Mouse (Mus musculus): ENCODE results near the gene Scfd2. TPM values are rescaled to one million over a fixed set of nuclear protein-coding genes. Genes with fewer than 3 reads are reported as not detected.

The Scfd2 gene
- polyA plus RNA-seq, 1 experiment from 2014 or later, result 19.7 TPM

DNA sequence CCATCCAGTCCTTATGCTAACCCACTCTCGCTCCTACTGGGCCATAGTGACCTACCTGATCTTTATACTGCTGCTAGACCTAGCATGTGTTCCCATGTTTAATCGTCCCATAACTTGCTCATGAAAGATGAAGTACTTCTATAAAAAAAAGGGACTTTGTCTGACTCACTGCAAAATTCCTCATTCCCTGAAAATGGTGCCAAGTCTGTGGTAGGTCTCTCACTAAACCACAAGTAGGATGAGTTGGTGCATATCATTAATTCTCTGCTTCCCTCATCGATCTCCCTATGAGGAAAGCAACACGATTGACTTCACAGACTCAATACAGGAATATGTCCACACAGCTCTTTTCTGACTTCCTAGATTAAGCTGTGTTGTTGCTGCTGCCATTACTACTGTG lies 46.9 kb downstream of the Scfd2 start:
- no peak overlapping the region for H3K9ac ChIP-seq
- peaks cover 4% of the 10 kb centered on the region; the same call in 1 of the 2 replicates for H3K4me1 ChIP-seq
- ATAC-seq (ENCODE audit: insufficient read depth, low FRiP score, low read depth), result no peak
- no peak overlapping the region for H3K4me3 ChIP-seq (replicated peaks)
- H3K27me3 ChIP-seq (replicated peaks), result no peaks in the 10 kb centered on the region
- no peaks in the 10 kb centered on the region for H3K36me3 ChIP-seq
- WGBS, result 83% methylated on average over 4 of the region's 4 CpGs
- H3K27ac ChIP-seq, result no peak overlapping the region
- H3K9me3 ChIP-seq, result no peaks in the 10 kb centered on the region
- H3K4me2 ChIP-seq, result no peak overlapping the region

DNA sequence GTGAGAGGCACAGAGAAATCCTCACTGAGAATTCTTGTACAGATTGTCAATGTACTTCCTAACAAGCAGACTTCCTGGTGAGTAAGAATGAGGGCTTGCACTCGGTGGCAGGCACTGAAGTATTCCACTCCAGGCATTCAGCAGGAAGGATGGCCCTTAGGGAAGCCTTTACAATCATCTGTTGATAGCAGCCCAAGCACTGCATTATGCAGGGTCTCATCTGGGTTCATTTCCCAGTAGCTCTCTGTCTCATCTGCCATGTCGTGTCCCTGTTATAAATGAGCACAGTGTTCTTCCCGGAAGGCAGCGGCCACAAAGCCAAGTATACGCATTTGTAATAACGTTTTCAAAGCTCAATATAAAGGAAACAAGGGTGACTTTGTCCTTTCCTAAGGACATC lies 48.9 kb downstream of the Scfd2 start:
- Histone ChIP-seq H3K4me3 (replicated peaks) (no peak overlapping the region), H3K9me3 (no peaks in the 10 kb centered on the region), H3K9ac (no peak overlapping the region), H3K27ac (no peak overlapping the region), H3K4me2 (no peak overlapping the region), H3K4me1 (peaks cover 4% of the 10 kb centered on the region; the same call in 1 of the 2 replicates), H3K36me3 (no peaks in the 10 kb centered on the region), H3K27me3 (replicated peaks) (no peaks in the 10 kb centered on the region)
- ATAC-seq (ENCODE audit: insufficient read depth, low FRiP score, low read depth), result no peak
- 70% methylated on average over 6 of the region's 6 CpGs for WGBS

DNA sequence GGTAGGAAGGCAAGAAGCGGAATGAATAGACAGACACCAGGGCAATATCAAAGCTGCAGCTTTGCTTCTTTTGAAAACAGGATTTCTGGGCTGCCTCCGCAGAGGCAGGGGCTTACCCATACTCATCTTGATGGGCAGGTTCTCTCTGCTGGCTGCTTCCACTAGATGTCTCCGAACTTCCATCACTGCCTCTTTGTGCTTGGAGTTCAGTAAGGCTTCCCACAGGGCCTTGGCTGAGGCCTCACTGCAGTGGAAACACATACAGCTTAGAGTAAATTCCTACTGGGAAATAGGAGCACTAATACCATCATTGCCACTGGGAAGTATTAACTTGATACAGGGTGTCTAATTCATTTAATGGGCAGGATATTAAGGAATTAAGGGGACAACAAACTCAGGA lies 49.5 kb downstream of the Scfd2 start:
- WGBS, result 71% methylated on average over 3 of the region's 3 CpGs
- no peaks in the 10 kb centered on the region for H3K36me3 ChIP-seq
- H3K9ac ChIP-seq, result no peak overlapping the region
- H3K27me3 ChIP-seq (replicated peaks), result no peaks in the 10 kb centered on the region
- no peak overlapping the region for H3K27ac ChIP-seq
- H3K4me2 ChIP-seq, result no peak overlapping the region
- H3K9me3 ChIP-seq, result no peaks in the 10 kb centered on the region
- no peak overlapping the region for H3K4me3 ChIP-seq (replicated peaks)
- no peak for ATAC-seq (ENCODE audit: insufficient read depth, low FRiP score, low read depth)
- peaks cover 4% of the 10 kb centered on the region; the same call in 1 of the 2 replicates for H3K4me1 ChIP-seq

DNA sequence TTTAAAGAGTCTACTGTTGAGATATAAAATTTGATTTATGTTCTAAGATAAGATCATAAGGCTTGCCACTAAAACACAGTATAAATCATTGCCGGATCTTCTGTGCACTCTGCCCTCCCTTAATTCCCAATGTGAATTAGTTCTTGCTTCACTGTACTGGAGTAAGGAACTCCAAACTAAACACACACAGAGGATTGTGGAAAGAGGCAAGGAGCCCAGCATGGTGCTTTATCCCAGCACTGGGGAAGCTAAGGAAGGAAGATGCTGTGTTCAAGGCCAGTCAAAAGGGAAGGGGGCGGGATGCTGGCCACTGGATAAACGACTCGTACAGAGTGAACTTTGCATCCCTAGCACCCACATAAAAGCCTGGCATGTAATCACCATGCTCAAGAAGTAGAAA lies 51.1 kb downstream of the Scfd2 start:
- no peak overlapping the region for H3K4me2 ChIP-seq
- no peak for ATAC-seq (ENCODE audit: insufficient read depth, low FRiP score, low read depth)
- H3K27me3 ChIP-seq (replicated peaks), result no peaks in the 10 kb centered on the region
- H3K9ac ChIP-seq, result no peak overlapping the region
- 58% methylated on average over 4 of the region's 4 CpGs for WGBS
- H3K4me1 ChIP-seq, result peaks cover 4% of the 10 kb centered on the region; the same call in 1 of the 2 replicates
- no peaks in the 10 kb centered on the region for H3K36me3 ChIP-seq
- H3K9me3 ChIP-seq, result no peaks in the 10 kb centered on the region
- H3K27ac ChIP-seq, result no peak overlapping the region
- no peak overlapping the region for H3K4me3 ChIP-seq (replicated peaks)

DNA sequence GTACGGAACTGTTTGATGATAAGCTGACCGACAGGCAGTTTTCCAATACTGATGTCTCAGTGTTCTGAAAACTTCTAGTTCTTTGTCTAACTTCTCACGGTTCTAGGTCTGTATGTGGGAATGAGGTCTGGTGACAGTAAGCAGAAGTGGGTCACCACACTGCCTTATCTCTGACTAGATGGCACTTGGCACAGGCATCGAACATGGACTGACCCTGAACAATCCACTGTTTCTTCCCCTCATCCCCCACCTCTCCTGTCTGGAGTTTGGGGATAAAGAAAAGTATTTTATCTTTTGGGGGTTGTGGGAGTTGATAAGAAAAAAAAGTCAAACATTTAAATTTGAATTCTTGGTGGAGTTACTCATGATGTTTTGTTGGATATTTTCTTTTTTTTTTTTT lies 51.6 kb downstream of the Scfd2 start:
- Histone ChIP-seq H3K4me1 (peaks cover 4% of the 10 kb centered on the region; the same call in 1 of the 2 replicates), H3K9ac (no peak overlapping the region), H3K27ac (no peak overlapping the region), H3K27me3 (replicated peaks) (no peaks in the 10 kb centered on the region), H3K36me3 (no peaks in the 10 kb centered on the region), H3K4me3 (replicated peaks) (no peak overlapping the region), H3K4me2 (no peak overlapping the region), H3K9me3 (no peaks in the 10 kb centered on the region)
- ATAC-seq (ENCODE audit: insufficient read depth, low FRiP score, low read depth), result no peak
- 44% methylated on average over 4 of the region's 4 CpGs for WGBS

DNA sequence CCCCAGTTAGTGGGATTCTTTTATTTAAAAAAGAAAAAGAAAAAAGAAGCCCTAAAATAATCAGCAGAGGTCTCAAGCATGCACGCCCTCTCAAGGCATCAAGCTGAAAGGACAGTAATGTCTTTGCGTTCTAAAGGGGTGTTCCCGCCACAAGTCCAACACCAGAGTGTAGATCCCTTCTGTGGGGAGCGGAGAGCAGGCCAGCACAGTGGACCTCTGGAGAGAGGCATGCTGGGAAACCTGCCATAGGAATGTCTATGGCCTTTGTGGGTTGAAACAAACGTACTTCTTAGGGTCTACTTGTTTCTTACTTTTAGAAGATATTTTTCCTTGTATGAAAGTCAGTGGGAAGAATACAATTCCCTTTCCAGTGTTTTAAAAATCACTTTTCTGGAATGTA lies 52.4 kb downstream of the Scfd2 start:
- Histone ChIP-seq H3K4me2 (no peak overlapping the region), H3K36me3 (no peaks in the 10 kb centered on the region), H3K9me3 (no peaks in the 10 kb centered on the region), H3K9ac (no peak overlapping the region), H3K4me1 (peaks cover 4% of the 10 kb centered on the region; the same call in 1 of the 2 replicates), H3K27ac (no peak overlapping the region), H3K4me3 (replicated peaks) (no peak overlapping the region), H3K27me3 (replicated peaks) (no peaks in the 10 kb centered on the region)
- no peak for ATAC-seq (ENCODE audit: insufficient read depth, low FRiP score, low read depth)
- WGBS, result 56% methylated on average over 5 of the region's 5 CpGs

DNA sequence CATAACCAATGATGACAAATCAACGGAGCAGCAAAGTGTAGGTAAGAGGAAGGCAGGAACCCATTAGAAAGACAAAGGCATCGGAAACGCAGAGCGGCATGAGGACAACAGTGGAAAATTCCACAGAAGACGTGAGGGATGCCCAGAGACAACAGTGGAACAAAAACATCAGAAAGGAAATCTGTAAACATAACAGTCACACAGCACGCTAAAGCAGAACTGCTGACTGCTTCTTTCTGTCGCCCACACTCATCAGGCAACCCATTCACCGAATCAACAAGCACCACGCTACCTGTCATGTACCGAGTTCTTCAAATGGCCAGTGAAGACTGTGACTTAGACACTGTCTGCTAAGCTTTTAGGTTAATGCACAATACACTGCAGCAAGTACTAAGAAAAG lies 55.0 kb downstream of the Scfd2 start:
- Histone ChIP-seq H3K4me3 (replicated peaks) (no peak overlapping the region), H3K27me3 (replicated peaks) (no peaks in the 10 kb centered on the region), H3K9me3 (no peaks in the 10 kb centered on the region), H3K27ac (no peak overlapping the region), H3K9ac (no peak overlapping the region), H3K4me2 (no peak overlapping the region), H3K4me1 (peaks cover 4% of the 10 kb centered on the region; the same call in 1 of the 2 replicates), H3K36me3 (no peaks in the 10 kb centered on the region)
- no peak for ATAC-seq (ENCODE audit: insufficient read depth, low FRiP score, low read depth)
- WGBS, result 84% methylated on average over 10 of the region's 10 CpGs

DNA sequence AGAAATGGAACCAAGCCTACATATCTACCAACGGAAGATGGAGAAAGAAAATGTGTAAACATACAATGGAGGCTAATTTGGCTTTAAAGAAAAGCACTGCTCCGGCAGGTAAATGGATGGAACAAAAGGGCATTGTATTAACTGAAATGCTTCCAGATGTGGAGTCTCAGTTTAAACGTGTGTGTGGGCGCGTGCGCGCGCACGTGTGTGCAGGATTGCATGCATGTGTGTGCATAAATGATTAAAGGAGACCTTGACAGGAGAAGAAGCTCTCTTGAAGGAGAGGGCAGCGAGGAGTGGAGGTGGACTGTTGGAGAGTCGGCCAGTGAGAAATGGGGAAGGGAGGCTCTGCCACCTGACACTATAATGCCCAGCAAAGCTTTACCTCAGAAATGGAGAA lies 58.4 kb downstream of the Scfd2 start:
- no peaks in the 10 kb centered on the region for H3K27me3 ChIP-seq (replicated peaks)
- ATAC-seq (ENCODE audit: insufficient read depth, low FRiP score, low read depth), result no peak
- H3K4me3 ChIP-seq (replicated peaks), result no peak overlapping the region
- no peak overlapping the region for H3K9ac ChIP-seq
- no peaks in the 10 kb centered on the region for H3K4me1 ChIP-seq
- H3K27ac ChIP-seq, result no peak overlapping the region
- no peak overlapping the region for H3K4me2 ChIP-seq
- H3K36me3 ChIP-seq, result no peaks in the 10 kb centered on the region
- 85% methylated on average over 11 of the region's 11 CpGs for WGBS
- no peaks in the 10 kb centered on the region for H3K9me3 ChIP-seq

DNA sequence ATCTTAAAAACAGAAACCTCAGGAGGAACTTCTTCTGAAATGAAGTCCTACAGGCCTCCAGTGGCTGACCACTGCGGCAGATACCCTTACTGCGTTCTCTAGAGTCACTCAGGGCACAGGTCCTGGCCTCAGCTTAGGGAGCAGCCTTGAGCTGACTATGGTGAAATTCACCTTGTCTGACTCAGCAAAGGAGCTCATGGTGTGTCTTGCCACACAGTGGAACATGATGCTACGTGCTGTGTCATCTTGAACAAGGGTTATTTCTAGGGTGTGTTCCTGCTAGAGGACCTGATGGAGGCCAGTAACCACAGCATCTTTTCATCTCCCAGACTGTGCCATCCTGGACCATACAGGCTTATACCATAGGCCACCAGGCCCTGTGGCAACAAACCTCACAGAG lies 60.7 kb downstream of the Scfd2 start:
- no peak overlapping the region for H3K4me3 ChIP-seq (replicated peaks)
- no peak overlapping the region for H3K9ac ChIP-seq
- no peaks in the 10 kb centered on the region for H3K4me1 ChIP-seq
- H3K27ac ChIP-seq, result no peak overlapping the region
- ATAC-seq (ENCODE audit: insufficient read depth, low FRiP score, low read depth), result no peak
- no peaks in the 10 kb centered on the region for H3K27me3 ChIP-seq (replicated peaks)
- no peaks in the 10 kb centered on the region for H3K9me3 ChIP-seq
- H3K36me3 ChIP-seq, result no peaks in the 10 kb centered on the region
- no peak overlapping the region for H3K4me2 ChIP-seq
- 89% methylated on average over 3 of the region's 3 CpGs for WGBS

DNA sequence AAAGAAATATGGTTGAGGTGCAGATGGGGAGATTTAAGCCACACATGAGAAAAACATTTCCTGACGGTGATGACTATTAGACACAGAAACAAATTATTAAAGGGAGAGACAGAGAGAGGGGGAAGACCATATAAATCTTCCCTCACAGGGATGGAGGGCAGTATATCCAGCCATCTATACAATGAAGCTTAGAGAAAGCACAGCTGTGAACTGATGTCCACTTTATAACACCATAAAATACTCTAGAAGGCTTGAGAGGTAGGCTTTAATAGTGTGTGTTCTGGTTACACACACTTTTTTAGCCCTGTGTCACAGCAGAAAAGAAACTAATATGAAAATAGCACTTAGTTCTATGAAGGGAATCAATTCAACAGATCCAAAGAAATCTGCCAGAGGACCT lies 61.9 kb downstream of the Scfd2 start:
- H3K9ac ChIP-seq, result no peak overlapping the region
- H3K27me3 ChIP-seq (replicated peaks), result no peaks in the 10 kb centered on the region
- no peaks in the 10 kb centered on the region for H3K36me3 ChIP-seq
- no peaks in the 10 kb centered on the region for H3K9me3 ChIP-seq
- no peak overlapping the region for H3K27ac ChIP-seq
- no peak overlapping the region for H3K4me3 ChIP-seq (replicated peaks)
- ATAC-seq (ENCODE audit: insufficient read depth, low FRiP score, low read depth), result no peak
- no peak overlapping the region for H3K4me2 ChIP-seq
- no peaks in the 10 kb centered on the region for H3K4me1 ChIP-seq
- 42% methylated on average over 1 of the region's 1 CpGs for WGBS

DNA sequence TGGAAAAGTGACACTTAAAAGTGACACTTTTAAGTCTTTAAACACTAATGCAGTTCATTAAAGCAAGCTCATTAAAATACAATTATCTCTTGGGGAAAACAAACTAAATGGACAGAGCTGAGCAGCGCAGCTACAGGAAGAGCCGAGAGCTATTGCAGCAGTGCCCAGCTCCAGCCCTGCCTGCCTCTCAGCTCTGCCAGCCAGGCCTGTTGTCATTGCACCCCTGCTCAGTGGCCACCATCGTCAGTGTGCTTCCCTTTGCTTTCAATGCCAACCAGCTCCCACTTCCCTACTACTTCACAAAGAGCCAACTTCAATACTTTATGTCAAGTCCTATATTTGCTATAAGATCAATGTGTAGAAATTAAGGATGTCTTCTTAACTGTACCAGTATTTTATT lies 63.8 kb downstream of the Scfd2 start:
- H3K9me3 ChIP-seq, result no peaks in the 10 kb centered on the region
- no peaks in the 10 kb centered on the region for H3K4me1 ChIP-seq
- no peak overlapping the region for H3K4me2 ChIP-seq
- ATAC-seq (ENCODE audit: insufficient read depth, low FRiP score, low read depth), result no peak
- H3K9ac ChIP-seq, result no peak overlapping the region
- H3K27me3 ChIP-seq (replicated peaks), result no peaks in the 10 kb centered on the region
- WGBS, result 70% methylated on average over 3 of the region's 3 CpGs
- no peak overlapping the region for H3K4me3 ChIP-seq (replicated peaks)
- no peak overlapping the region for H3K27ac ChIP-seq
- no peaks in the 10 kb centered on the region for H3K36me3 ChIP-seq

DNA sequence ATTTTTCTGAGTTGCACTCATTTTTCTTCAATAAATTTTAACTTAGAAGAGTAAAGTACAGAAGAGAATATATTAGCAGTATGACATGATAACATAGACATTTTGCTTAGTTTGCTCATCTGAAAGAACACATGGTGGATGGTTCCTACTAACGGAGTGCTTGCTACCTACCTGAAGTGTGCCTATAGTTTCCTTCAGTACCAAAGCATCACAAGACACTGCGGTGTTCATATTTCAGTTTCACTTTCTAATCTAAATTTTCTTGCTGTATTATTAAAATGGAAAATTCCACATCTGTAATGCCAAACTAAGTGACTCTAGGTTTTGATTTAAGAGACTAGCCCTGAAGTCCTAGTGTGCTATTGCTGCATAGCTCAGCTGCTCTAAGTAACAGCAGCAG lies 74.8 kb downstream of the Scfd2 start:
- Histone ChIP-seq H3K4me1 (no peaks in the 10 kb centered on the region), H3K36me3 (no peaks in the 10 kb centered on the region), H3K4me2 (no peak overlapping the region), H3K27me3 (replicated peaks) (no peaks in the 10 kb centered on the region), H3K27ac (no peak overlapping the region), H3K9me3 (no peaks in the 10 kb centered on the region), H3K4me3 (replicated peaks) (no peak overlapping the region), H3K9ac (no peak overlapping the region)
- WGBS, result 50% methylated on average over 2 of the region's 2 CpGs
- ATAC-seq (ENCODE audit: insufficient read depth, low FRiP score, low read depth), result no peak

DNA sequence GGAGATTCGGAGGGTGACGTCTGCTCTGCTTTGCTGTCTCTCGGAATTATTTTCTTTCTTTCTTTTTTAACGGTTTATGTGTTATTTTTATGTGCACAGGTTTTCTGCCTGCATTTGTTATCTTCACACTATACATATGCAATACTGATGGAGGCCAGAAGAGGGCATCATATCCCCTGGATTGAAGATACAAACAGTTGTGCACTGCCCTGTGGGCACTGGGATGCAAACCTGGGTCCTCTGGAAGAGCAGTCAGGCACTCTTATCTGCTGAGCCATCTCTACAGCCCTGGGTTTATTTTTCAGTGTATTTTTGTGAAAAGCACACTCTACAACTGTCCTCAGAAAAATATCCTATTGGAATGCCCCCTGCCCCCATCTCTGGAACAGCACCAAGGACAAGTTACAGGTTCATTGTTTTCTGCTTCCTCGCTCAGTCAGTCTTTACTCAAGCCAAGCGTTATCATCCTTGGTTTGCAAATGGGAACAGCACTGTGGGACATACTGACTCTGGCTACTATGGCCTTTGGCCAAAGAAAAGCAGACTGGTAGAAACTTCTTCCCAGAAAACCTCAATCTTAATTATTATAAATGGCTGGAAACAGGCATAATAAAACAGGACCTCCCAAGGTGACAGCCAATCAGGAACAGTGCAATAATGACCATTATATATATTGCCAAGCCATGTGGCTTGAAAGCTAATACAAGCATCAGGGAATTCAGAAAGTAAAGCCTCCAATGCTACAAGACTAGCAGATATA lies 75.9 kb downstream of the Scfd2 start:
- Histone ChIP-seq H3K27ac (no peak overlapping the region), H3K9ac (no peak overlapping the region), H3K4me1 (no peaks in the 10 kb centered on the region), H3K4me3 (replicated peaks) (no peak overlapping the region), H3K4me2 (no peak overlapping the region), H3K36me3 (no peaks in the 10 kb centered on the region), H3K9me3 (no peaks in the 10 kb centered on the region), H3K27me3 (replicated peaks) (no peaks in the 10 kb centered on the region)
- ATAC-seq (ENCODE audit: insufficient read depth, low FRiP score, low read depth), result no peak
- WGBS, result 86% methylated on average over 6 of the region's 6 CpGs

All from stomach, embryonic 15.5 days (tissue).